Mouse (Mus musculus): ENCODE results near the gene 1700113H08Rik. TPM values are rescaled to one million over a fixed set of nuclear protein-coding genes. Genes with fewer than 3 reads are reported as not detected.

The 1700113H08Rik gene
- polyA plus RNA-seq, 1 experiment from 2014 or later, result not detected

DNA sequence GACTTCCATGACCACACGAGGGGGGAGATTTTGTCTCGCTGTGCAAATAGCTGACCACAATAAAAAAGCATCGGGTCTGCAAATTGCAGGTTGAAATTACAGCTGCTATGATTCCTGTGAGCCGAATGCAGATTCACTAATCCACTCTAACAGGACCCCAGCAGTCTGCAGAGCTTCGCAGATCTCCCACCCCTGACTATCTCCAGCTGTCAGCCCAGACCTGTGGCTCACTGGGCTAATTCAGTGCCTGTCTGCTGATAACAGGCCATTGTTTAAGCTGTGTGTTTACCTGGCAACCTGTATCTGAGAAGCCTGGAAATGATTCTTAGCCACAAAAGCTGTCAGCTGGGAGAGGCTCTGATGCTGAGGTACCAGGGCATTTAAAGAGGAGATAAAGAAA is 20.8 kb upstream of the 1700113H08Rik start:
- 0 out of 2 replicates have a peak, but pooled peaks cover 6% of the 10 kb centered on the region for H3K4me1 ChIP-seq
- H3K4me3 ChIP-seq, result no peak overlapping the region
- H3K36me3 ChIP-seq, result no peaks in the 10 kb centered on the region
- no peaks in the 10 kb centered on the region for H3K9me3 ChIP-seq (replicated peaks)
- H3K27ac ChIP-seq, result no peak overlapping the region
- H3K27me3 ChIP-seq (replicated peaks), result no peaks in the 10 kb centered on the region
- no peak for ATAC-seq
- WGBS (ENCODE audit: insufficient replicate concordance), result 33% methylated on average over 5 of the region's 5 CpGs
- H3K4me2 ChIP-seq, result no peak overlapping the region
- H3K9ac ChIP-seq, result no peak overlapping the region

DNA sequence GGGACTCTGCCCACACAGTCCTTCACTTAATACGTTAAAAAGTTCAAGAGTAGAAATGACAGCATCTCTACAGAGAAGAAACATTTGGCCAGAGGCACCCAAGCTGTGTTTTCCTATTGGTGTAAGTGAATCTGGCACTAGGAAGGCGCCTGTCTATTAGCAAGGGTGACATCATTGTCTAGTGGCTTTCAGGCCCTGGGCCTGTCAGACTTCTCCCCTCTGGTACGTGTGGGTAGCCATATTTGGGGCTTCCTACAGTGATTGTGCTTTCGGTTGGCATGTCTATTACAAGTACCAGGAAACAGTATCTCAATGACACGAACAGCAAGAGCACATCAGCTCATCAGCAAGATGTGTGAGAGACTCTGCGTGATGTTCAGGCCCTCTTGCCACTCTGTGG is 18.5 kb upstream of the 1700113H08Rik start:
- no peak overlapping the region for H3K27ac ChIP-seq

DNA sequence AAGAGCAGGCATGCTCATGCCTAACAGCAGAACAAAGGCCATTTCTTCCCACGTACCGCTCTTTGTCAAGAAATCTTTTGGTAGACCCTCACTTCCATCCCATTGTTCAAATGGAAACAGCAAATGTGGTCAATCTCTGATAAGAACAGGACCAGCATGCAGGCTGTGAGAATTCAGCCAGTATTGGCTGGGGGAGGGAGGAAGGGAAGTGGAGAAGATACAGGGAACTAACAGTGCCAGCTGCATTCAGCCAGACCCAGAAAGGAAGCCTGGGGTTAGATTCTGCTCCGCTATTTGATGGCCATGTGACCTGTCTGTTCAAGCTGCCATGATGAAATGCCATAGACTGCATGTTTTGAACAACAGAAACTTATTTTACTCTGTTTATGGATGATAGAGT is 18.0 kb upstream of the 1700113H08Rik start:
- Histone ChIP-seq H3K9ac (no peak overlapping the region), H3K4me1 (0 out of 2 replicates have a peak, but pooled peaks cover 6% of the 10 kb centered on the region), H3K4me2 (no peak overlapping the region), H3K36me3 (no peaks in the 10 kb centered on the region), H3K9me3 (replicated peaks) (no peaks in the 10 kb centered on the region), H3K27ac (no peak overlapping the region), H3K27me3 (replicated peaks) (no peaks in the 10 kb centered on the region), H3K4me3 (no peak overlapping the region)
- WGBS (ENCODE audit: insufficient replicate concordance), result 33% methylated on average over 3 of the region's 3 CpGs
- no peak for ATAC-seq

More for the DNA sequence above, 18.5 kb upstream of the 1700113H08Rik start:
- ATAC-seq, result no peak
- Histone ChIP-seq H3K9me3 (replicated peaks) (no peaks in the 10 kb centered on the region), H3K9ac (no peak overlapping the region), H3K4me1 (0 out of 2 replicates have a peak, but pooled peaks cover 6% of the 10 kb centered on the region), H3K36me3 (no peaks in the 10 kb centered on the region), H3K4me2 (no peak overlapping the region), H3K4me3 (no peak overlapping the region), H3K27me3 (replicated peaks) (no peaks in the 10 kb centered on the region)
- WGBS (ENCODE audit: insufficient replicate concordance), result 48% methylated on average over 6 of the region's 6 CpGs

DNA sequence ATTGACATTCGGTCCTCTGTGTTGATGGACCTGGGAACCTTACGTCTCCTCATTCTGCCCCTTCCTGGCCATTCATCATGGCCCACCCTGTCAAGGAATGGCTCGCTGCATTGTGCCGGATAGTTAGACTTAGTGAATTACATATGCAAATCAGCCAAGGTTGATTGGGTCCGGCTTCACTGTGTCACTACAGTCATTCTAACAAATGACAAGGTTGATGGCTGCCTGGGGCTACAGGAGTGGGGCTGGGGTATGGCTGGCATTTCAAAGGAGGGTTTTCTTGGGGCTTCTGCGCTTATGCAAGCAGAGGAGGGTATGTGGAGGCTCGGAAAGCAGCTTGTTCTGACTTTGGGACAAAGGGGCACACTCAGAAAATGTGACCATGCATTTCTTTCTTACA is 16.6 kb upstream of the 1700113H08Rik start:
- WGBS (ENCODE audit: insufficient replicate concordance), result 74% methylated on average over 7 of the region's 7 CpGs
- H3K4me1 ChIP-seq, result 0 out of 2 replicates have a peak, but pooled peaks cover 6% of the 10 kb centered on the region
- no peak overlapping the region for H3K4me3 ChIP-seq
- no peak overlapping the region for H3K9ac ChIP-seq
- no peaks in the 10 kb centered on the region for H3K36me3 ChIP-seq
- H3K27me3 ChIP-seq (replicated peaks), result no peaks in the 10 kb centered on the region
- ATAC-seq, result no peak
- no peak overlapping the region for H3K27ac ChIP-seq
- H3K4me2 ChIP-seq, result no peak overlapping the region
- no peaks in the 10 kb centered on the region for H3K9me3 ChIP-seq (replicated peaks)

DNA sequence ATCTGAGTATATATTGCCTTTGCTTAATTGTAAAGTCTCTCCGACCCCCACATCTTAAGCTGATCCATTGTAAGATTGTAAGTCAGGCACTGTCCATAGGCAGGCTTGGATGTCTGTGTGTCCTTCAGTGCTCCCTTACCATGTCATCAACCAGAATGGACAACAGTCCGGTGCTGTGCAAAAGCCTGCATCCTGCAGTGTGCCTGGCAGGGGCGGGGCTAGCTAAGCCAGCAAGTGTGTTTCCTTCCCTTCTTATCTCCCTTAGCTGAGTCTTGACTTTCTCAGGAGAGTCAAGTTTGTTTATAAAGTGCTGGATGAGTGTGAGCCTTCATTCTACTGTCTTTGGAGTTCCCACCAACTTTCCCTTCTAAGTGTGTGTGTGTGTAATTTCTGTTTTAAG is 12.6 kb upstream of the 1700113H08Rik start:
- 36% methylated on average over 3 of the region's 3 CpGs for WGBS (ENCODE audit: insufficient replicate concordance)
- Histone ChIP-seq H3K9ac (no peak overlapping the region), H3K4me2 (no peak overlapping the region), H3K27me3 (replicated peaks) (no peaks in the 10 kb centered on the region), H3K4me1 (no peaks in the 10 kb centered on the region), H3K9me3 (replicated peaks) (no peaks in the 10 kb centered on the region), H3K36me3 (no peaks in the 10 kb centered on the region), H3K27ac (no peak overlapping the region), H3K4me3 (no peak overlapping the region)
- no peak for ATAC-seq

DNA sequence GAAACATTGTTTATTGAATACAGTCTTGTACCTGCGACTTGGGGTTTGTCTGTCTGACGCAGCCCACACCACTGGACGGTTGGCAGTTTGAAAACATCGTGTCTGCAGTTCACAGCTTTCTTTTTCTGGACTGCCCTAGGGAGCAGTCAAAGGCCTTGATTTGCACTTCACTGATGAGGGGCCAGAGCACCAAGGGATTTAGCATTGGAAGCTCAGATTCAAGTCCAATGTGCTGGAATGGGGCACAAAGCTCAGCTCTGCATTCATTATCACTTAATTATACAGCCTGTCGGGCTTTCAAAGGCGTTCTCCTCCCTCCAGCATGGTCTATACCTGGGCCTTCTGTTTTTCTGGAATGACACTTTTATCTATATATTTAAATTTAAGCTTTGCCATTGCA is 11.4 kb upstream of the 1700113H08Rik start:
- no peaks in the 10 kb centered on the region for H3K36me3 ChIP-seq
- H3K9ac ChIP-seq, result no peak overlapping the region
- H3K4me1 ChIP-seq, result no peaks in the 10 kb centered on the region
- H3K27me3 ChIP-seq (replicated peaks), result no peaks in the 10 kb centered on the region
- no peaks in the 10 kb centered on the region for H3K9me3 ChIP-seq (replicated peaks)
- 47% methylated on average over 6 of the region's 6 CpGs for WGBS (ENCODE audit: insufficient replicate concordance)
- ATAC-seq, result no peak
- H3K27ac ChIP-seq, result no peak overlapping the region
- no peak overlapping the region for H3K4me2 ChIP-seq
- H3K4me3 ChIP-seq, result no peak overlapping the region

DNA sequence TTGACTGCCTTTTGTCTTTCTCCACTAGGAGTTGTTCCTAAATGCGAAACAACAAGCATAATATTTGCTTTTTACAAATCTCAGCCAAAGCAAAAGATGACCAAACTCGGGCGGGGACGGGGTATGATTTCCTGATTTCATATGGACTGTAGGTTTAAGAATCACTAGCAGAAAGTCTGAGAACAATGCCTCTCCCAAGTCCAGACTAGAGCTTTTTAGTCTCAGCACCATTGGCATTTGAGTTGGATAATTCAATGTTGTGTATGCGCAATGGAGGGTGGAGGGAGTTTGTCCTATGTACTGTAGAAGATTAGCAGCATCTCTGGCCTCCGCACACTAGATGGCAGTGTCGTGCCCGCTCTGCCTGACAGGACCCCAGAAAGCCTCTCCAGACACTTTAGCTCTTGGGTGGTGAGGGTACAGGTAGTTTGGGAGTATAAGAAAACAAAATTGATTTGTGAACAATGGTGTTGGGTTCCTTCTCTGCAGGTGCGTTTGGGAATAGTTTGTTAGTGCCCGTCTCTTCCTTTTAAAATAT is 10.8 kb upstream of the 1700113H08Rik start:
- WGBS (ENCODE audit: insufficient replicate concordance), result 77% methylated on average over 10 of the region's 10 CpGs
- H3K36me3 ChIP-seq, result no peaks in the 10 kb centered on the region
- no peaks in the 10 kb centered on the region for H3K9me3 ChIP-seq (replicated peaks)

DNA sequence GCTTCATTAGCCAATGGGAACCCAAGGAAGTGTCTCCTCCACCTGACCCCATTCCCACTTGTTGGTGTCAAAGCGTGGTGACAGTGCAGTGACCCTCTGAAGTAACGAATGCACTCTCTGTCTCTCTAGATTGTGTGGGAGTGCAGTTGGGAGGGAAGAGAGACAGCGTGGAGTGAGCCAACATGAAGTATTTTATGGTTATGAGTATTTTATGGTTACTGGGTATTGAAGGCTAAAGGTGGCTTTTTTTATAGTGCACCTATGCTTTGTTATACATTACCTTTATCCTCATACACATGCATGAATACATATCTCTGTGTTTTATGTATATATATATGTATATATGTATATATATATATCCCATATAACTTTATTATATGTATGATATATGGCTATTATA is 8.7 kb upstream of the 1700113H08Rik start:
- no peaks in the 10 kb centered on the region for H3K4me1 ChIP-seq
- no peak overlapping the region for H3K4me3 ChIP-seq
- no peaks in the 10 kb centered on the region for H3K9me3 ChIP-seq (replicated peaks)
- H3K27me3 ChIP-seq (replicated peaks), result no peaks in the 10 kb centered on the region
- H3K27ac ChIP-seq, result no peak overlapping the region
- H3K4me2 ChIP-seq, result no peak overlapping the region
- no peak for ATAC-seq
- WGBS (ENCODE audit: insufficient replicate concordance), result 56% methylated on average over 3 of the region's 3 CpGs
- no peak overlapping the region for H3K9ac ChIP-seq
- no peaks in the 10 kb centered on the region for H3K36me3 ChIP-seq

More for the DNA sequence above, 10.8 kb upstream of the 1700113H08Rik start:
- ATAC-seq, result no peak
- H3K4me3 ChIP-seq, result no peak overlapping the region
- no peaks in the 10 kb centered on the region for H3K4me1 ChIP-seq
- H3K9ac ChIP-seq, result no peak overlapping the region
- no peaks in the 10 kb centered on the region for H3K27me3 ChIP-seq (replicated peaks)
- H3K4me2 ChIP-seq, result no peak overlapping the region
- H3K27ac ChIP-seq, result no peak overlapping the region

DNA sequence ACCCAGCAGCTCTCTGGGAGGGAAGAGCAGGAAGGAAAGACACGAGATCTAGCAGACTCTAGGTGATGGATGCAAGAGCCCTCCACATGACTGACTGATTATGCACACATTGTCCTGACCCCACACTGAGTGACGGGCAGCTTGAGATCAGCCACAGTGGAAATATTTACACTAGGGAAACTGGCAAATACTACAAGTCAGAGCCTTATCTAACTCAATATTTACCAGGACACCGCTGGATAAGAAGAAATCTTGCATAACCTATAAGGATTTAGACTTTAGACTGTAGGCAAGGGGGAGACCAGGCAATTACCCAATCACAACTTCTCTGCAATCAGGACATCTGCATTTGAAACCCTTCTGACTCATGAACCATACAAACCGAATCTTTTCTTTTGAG is 6.1 kb upstream of the 1700113H08Rik start:
- ATAC-seq, result peak; percentile 82
- Histone ChIP-seq H3K36me3 (no peaks in the 10 kb centered on the region), H3K9me3 (replicated peaks) (no peaks in the 10 kb centered on the region), H3K4me3 (no peak overlapping the region), H3K9ac (no peak overlapping the region), H3K4me2 (no peak overlapping the region), H3K27ac (no peak overlapping the region), H3K27me3 (replicated peaks) (no peaks in the 10 kb centered on the region), H3K4me1 (no peaks in the 10 kb centered on the region)
- 44% methylated on average over 4 of the region's 4 CpGs for WGBS (ENCODE audit: insufficient replicate concordance)

DNA sequence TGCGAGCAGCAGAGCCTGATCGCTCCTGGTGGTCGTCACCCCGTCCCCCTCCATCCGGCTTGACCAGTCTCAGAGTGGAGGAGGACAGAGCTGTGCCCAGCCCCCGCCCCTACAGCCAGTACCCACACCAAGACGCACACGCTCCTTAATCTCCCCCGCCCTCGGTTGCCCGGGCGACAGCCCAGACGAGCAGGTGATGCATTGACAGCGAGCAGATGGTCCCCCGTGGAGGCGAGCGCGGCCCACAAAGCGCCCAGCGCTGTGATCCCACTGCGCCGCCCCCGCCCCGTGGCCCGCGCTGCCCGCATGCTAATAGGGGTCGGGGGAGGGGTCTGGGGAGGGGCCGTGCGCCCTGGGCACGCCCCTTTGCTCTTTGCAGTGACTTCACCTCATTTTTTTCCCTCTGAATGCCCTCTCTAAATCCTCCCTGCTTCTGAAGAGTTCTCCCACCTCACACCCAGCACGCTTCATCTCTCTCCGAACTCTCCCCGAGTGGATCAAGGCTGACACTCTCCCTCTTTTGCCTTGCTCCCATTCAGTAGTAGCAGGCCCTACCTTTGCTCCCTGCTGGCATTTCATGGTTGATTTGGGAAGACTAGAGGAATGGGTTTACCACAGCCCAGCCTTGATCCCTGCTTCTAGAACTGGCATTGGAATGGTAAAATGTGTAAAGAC is 543 bp downstream of the 1700113H08Rik start:
- Histone ChIP-seq H3K9me3 (replicated peaks) (no peaks in the 10 kb centered on the region), H3K4me1 (peaks cover 11% of the 10 kb centered on the region), H3K27me3 (replicated peaks) (peaks cover 12% of the 10 kb centered on the region), H3K27ac (no peak overlapping the region), H3K4me3 (peak overlapping the region; percentile 44), H3K36me3 (no peaks in the 10 kb centered on the region), H3K9ac (peak overlapping the region; percentile 22; the same call in 1 of the 2 replicates), H3K4me2 (peak overlapping the region; percentile 68)
- peak; percentile 68 for ATAC-seq
- WGBS (ENCODE audit: insufficient replicate concordance), result 3% methylated on average over 34 of the region's 34 CpGs

DNA sequence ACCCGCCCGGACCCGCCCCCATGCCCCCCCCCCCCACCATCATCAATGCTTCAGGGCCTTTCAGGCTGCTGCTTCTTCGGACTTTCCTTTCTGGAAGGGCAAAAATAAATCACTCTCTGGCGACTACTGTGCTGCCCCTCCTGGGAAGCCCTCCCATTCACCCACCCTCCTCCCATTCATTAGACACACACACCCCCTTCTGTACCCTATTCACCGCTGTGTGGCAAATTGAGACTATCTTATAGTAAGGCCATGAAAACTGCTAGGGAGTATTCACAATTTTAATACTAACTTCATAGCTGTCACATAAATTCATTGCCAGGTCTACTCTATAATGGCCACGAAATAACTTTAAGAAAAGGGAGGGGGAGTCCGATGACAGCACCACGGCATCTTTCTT is 1.1 kb downstream of the 1700113H08Rik start:
- Histone ChIP-seq H3K4me1 (peaks cover 11% of the 10 kb centered on the region), H3K4me2 (peak overlapping the region; percentile 68; the same call in 1 of the 2 replicates), H3K27me3 (replicated peaks) (peaks cover 12% of the 10 kb centered on the region), H3K36me3 (no peaks in the 10 kb centered on the region), H3K4me3 (no peak overlapping the region), H3K9me3 (replicated peaks) (no peaks in the 10 kb centered on the region), H3K9ac (no peak overlapping the region), H3K27ac (no peak overlapping the region)
- ATAC-seq, result no peak
- WGBS (ENCODE audit: insufficient replicate concordance), result 32% methylated on average over 9 of the region's 9 CpGs

DNA sequence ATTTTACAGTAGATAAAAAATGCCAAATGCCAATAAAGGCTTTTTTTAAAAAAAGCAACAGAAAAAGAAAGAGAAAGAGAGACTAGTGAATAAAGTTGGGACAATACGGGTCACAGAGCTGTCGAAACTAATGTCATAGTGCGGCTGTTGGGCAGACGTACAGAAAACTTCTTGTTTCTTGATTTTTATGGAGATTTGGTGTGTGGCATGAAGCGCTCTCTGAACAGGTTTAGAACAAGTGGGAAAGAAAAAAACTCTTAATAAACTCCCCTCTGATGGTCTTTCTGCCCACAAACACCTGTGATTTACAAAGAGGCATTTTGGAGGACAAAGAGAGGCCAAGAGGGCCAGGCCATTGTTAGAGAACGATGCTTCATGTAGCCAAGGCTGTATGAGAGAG is 1.6 kb downstream of the 1700113H08Rik start:
- Histone ChIP-seq H3K9ac (no peak overlapping the region), H3K4me1 (peaks cover 11% of the 10 kb centered on the region), H3K4me2 (no peak overlapping the region), H3K27ac (no peak overlapping the region), H3K27me3 (replicated peaks) (peaks cover 12% of the 10 kb centered on the region), H3K36me3 (no peaks in the 10 kb centered on the region), H3K9me3 (replicated peaks) (no peaks in the 10 kb centered on the region), H3K4me3 (no peak overlapping the region)
- no peak for ATAC-seq
- 70% methylated on average over 6 of the region's 6 CpGs for WGBS (ENCODE audit: insufficient replicate concordance)

All from liver, embryonic 12.5 days (tissue).